Mouse (Mus musculus): ENCODE measurements around the gene Adcy6.

Adcy6 gene

GRCm38 (mm10) chr15:98628589-98629254 lies 18.8 kb upstream of the Adcy6 start:
- no peak for DNase-seq (ENCODE audit: low spot score in 2 of 2)

GRCm38 (mm10) chr15:98626487-98627212 lies 16.8 kb upstream of the Adcy6 start:
- no peak for DNase-seq (ENCODE audit: low spot score in 2 of 2)

- DNase-seq (ENCODE audit: low spot score in 2 of 2): no peak
These were observed 16.2 kb upstream of the Adcy6 start for GRCm38 (mm10) chr15:98626078-98626477.

GRCm38 (mm10) chr15:98623361-98623821 lies 13.5 kb upstream of the Adcy6 start:
- DNase-seq (ENCODE audit: low spot score in 2 of 2): no peak

GRCm38 (mm10) chr15:98622721-98623120 lies 12.8 kb upstream of the Adcy6 start:
- no peak for DNase-seq (ENCODE audit: low spot score in 2 of 2)

- no peak for DNase-seq (ENCODE audit: low spot score in 2 of 2)
These were observed 12.3 kb upstream of the Adcy6 start for GRCm38 (mm10) chr15:98622199-98622598.

GRCm38 (mm10) chr15:98617176-98617537 lies 7.3 kb upstream of the Adcy6 start:
- DNase-seq (ENCODE audit: low spot score in 2 of 2): peak; percentile 74 to 75

- no peak for DNase-seq (ENCODE audit: low spot score in 2 of 2)
These were observed 6.7 kb upstream of the Adcy6 start for GRCm38 (mm10) chr15:98616362-98617175.

- DNase-seq (ENCODE audit: low spot score in 2 of 2): no peak
These were observed 5.9 kb upstream of the Adcy6 start for GRCm38 (mm10) chr15:98615751-98616150.

- DNase-seq (ENCODE audit: low spot score in 2 of 2): no peak
These were observed 5.1 kb upstream of the Adcy6 start for GRCm38 (mm10) chr15:98614971-98615370.

GRCm38 (mm10) chr15:98614551-98614950 lies 4.7 kb upstream of the Adcy6 start:
- DNase-seq (ENCODE audit: low spot score in 2 of 2): no peak

GRCm38 (mm10) chr15:98612229-98612628 lies 2.4 kb upstream of the Adcy6 start:
- DNase-seq (ENCODE audit: low spot score in 2 of 2): no peak

- DNase-seq (ENCODE audit: low spot score in 2 of 2): peak in 1 of 2 experiments; percentile 29
These were observed 306 bp upstream of the Adcy6 start for GRCm38 (mm10) chr15:98610131-98610633.

- peak in 1 of 2 experiments; percentile 58 for DNase-seq (ENCODE audit: low spot score in 2 of 2)
These were observed 1.1 kb downstream of the Adcy6 start for GRCm38 (mm10) chr15:98608784-98609250.

- peak in 1 of 2 experiments; percentile 37 for DNase-seq (ENCODE audit: low spot score in 2 of 2)
These were observed 1.7 kb downstream of the Adcy6 start for GRCm38 (mm10) chr15:98608058-98608783.

- no peak for DNase-seq (ENCODE audit: low spot score in 2 of 2)
These were observed 2.3 kb downstream of the Adcy6 start for GRCm38 (mm10) chr15:98607557-98607956.

GRCm38 (mm10) chr15:98606739-98607138 lies 3.1 kb downstream of the Adcy6 start:
- DNase-seq (ENCODE audit: low spot score in 2 of 2): peak in 1 of 2 experiments; percentile 38

- peak; percentile 46 to 47 for DNase-seq (ENCODE audit: low spot score in 2 of 2)
These were observed 3.8 kb downstream of the Adcy6 start for GRCm38 (mm10) chr15:98606051-98606536.

- DNase-seq (ENCODE audit: low spot score in 2 of 2): no peak
These were observed 5.8 kb downstream of the Adcy6 start for GRCm38 (mm10) chr15:98604041-98604575.

GRCm38 (mm10) chr15:98602921-98603458 lies 6.9 kb downstream of the Adcy6 start:
- DNase-seq (ENCODE audit: low spot score in 2 of 2): peak; percentile 46 to 49
